Mouse (Mus musculus) heart, embryonic 15.5 days (tissue): ENCODE data around the gene Cdipt. TPM values are rescaled to one million over a fixed set of nuclear protein-coding genes. Genes with fewer than 3 reads are reported as not detected.

ENCODE experiments used
- ATAC-seq: fragments of 200-750 bp; cut with Nextera tagmentation; replicated peaks from 2 replicates; pipeline ENCODE4 v1.8.0; 2017; ENCODE audit warnings: low read depth, moderate TSS enrichment; ENCODE audit not compliant: insufficient number of reproducible peaks, insufficient read depth, low FRiP score
- H3K27ac ChIP-seq: fragments of 300-500 bp; sonication (generic); 2 replicates; pipeline ENCODE4 v1.5.1; 2015; ENCODE audit warnings: mild to moderate bottlenecking, inconsistent platforms
- H3K27me3 ChIP-seq: fragments of 300-500 bp; sonication (generic); 2 replicates; pipeline ENCODE4 v1.6.1; 2015; ENCODE audit warnings: inconsistent platforms
- H3K36me3 ChIP-seq: fragments of 300-500 bp; sonication (generic); 2 replicates; pipeline ENCODE4 v1.6.1; 2015; ENCODE audit warnings: mild to moderate bottlenecking, inconsistent platforms
- H3K4me1 ChIP-seq: fragments of 300-500 bp; sonication (generic); replicated peaks from 2 replicates; pipeline ENCODE4 v1.6.1; 2015; ENCODE audit warnings: inconsistent platforms
- H3K4me2 ChIP-seq: fragments of 300-500 bp; sonication (generic); 2 replicates; pipeline ENCODE4 v1.6.1; 2015; ENCODE audit warnings: inconsistent platforms, mild to moderate bottlenecking, moderate library complexity
- H3K4me3 ChIP-seq: fragments of 300-500 bp; sonication (generic); 2 replicates; pipeline ENCODE4 v1.5.1; 2015; ENCODE audit warnings: mild to moderate bottlenecking, inconsistent platforms
- H3K9ac ChIP-seq: fragments of 300-500 bp; sonication (generic); 2 replicates; pipeline ENCODE4 v1.6.1; 2015; ENCODE audit warnings: mild to moderate bottlenecking, inconsistent platforms
- H3K9me3 ChIP-seq: fragments of 300-500 bp; sonication (generic); replicated peaks from 2 replicates; pipeline ENCODE4 v1.6.1; 2016; ENCODE audit warnings: inconsistent platforms
- WGBS: fragments of 180-500 bp; shearing (Covaris S2); methylation state at CpG from one replicate; pipeline ENCODE4 v1.1.7; 2015; ENCODE audit warnings: mixed read lengths; 5-methylcytosine and 5-hydroxymethylcytosine counted together
- polyA plus RNA-seq: library from polyadenylated mRNA; unstranded; fragments of >200 nt; fragmentation: Nextera tagmentation; extraction: Ambion mirVana; gene quantifications from 2 replicates; pipeline ENCODE4 v1.2.1, GENCODE M21; 2015

Gene Cdipt
- polyA plus RNA-seq, 1 experiment from 2014 or later = 67.4 TPM

DNA sequence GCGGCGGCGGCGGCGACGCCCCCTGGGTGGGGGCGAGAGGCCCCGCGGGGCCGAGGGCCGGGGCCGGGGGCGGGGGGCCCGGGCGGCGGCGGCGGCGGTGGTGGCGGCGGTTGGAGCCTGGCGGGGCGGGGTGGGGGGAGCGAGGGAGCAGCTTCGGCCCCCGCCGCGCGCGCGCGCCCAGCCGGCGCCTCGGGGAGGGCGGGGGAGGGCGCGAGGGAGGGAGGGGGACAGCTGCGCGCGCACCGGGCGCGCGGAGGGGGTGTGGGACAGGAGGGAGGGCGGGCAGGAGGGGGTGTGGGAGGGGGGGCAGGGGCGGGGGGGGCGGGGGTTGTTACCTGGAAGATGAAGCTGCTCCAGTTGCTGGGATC, 50.9 kb downstream of the Cdipt start:
- H3K27ac ChIP-seq = peak overlapping the region; percentile 99
- WGBS = 2% methylated on average over 10 of the region's 48 CpGs
- peak overlapping the region; percentile 94 for H3K4me2 ChIP-seq
- H3K4me3 ChIP-seq = peak overlapping the region; percentile 93
- H3K9me3 ChIP-seq = no peaks in the 10 kb centered on the region
- ATAC-seq = peak; percentile 5
- H3K9ac ChIP-seq = peak overlapping the region; percentile 99
- H3K4me1 ChIP-seq = peaks cover 43% of the 10 kb centered on the region
- peaks cover 43% of the 10 kb centered on the region for H3K36me3 ChIP-seq
- no peaks in the 10 kb centered on the region for H3K27me3 ChIP-seq

- Histone ChIP-seq H3K9ac (peak within 1 kb of the TSS; percentile 99), H3K9me3 (no peaks in the 10 kb centered on the region), H3K4me3 (peak within 1 kb of the TSS; percentile 93), H3K4me2 (peak within 1 kb of the TSS; percentile 94), H3K4me1 (peaks cover 38% of the 10 kb centered on the region), H3K27me3 (no peaks in the 10 kb centered on the region), H3K27ac (peak within 1 kb of the TSS; percentile 99), H3K36me3 (peaks cover 47% of the 10 kb centered on the region)
- ATAC-seq = peak; percentile 91
- 1% methylated on average over 31 of the region's 63 CpGs for WGBS
Observed at GRCm38 (mm10) chr7:127026984-127027726, 51.4 kb downstream of the Cdipt start, which contains the start of gene Maz. TSS of gene Maz (minus strand) at chr7:127027037.

GRCm38 (mm10) chr7:127027885-127028284, 52.2 kb downstream of the Cdipt start:
- H3K4me3 ChIP-seq = peak overlapping the region; percentile 93
- 64% methylated on average over 8 of the region's 8 CpGs for WGBS
- H3K36me3 ChIP-seq = peaks cover 47% of the 10 kb centered on the region
- H3K4me2 ChIP-seq = peak overlapping the region; percentile 94
- peaks cover 31% of the 10 kb centered on the region for H3K4me1 ChIP-seq
- peak overlapping the region; percentile 99 for H3K27ac ChIP-seq
- H3K9me3 ChIP-seq = no peaks in the 10 kb centered on the region
- ATAC-seq = no peak
- no peaks in the 10 kb centered on the region for H3K27me3 ChIP-seq
- H3K9ac ChIP-seq = peak overlapping the region; percentile 53

Other genes with a start within 250 kb of the Cdipt start
- gene Mapk3, start 216.3 kb upstream of the Cdipt start, polyA plus RNA-seq = 51.0 and 66.8 TPM in 2 replicates
- 1.2 and 1.3 TPM in 2 replicates for gene Gdpd3, start 209.6 kb upstream of the Cdipt start, polyA plus RNA-seq
- 78.1 and 90.5 TPM in 2 replicates for gene Ypel3, start 199.0 kb upstream of the Cdipt start, polyA plus RNA-seq
- 0.34 and 0.41 TPM in 2 replicates for gene Tbx6, start 194.4 kb upstream of the Cdipt start, polyA plus RNA-seq
- gene Ppp4c, start 183.4 kb upstream of the Cdipt start, polyA plus RNA-seq = 120 and 149 TPM in 2 replicates
- 0.69 and 1.3 TPM in 2 replicates for gene Fam57b, start 178.2 kb upstream of the Cdipt start, polyA plus RNA-seq
- gene 4930451I11Rik, start 144.3 kb upstream of the Cdipt start, polyA plus RNA-seq = not detected in 2 replicates
- gene Doc2a, start 128.5 kb upstream of the Cdipt start, polyA plus RNA-seq = 0.53 TPM in 1 of 2 replicates, not detected in the other
- gene Hirip3, start 113.9 kb upstream of the Cdipt start, polyA plus RNA-seq = 14.3 and 24.2 TPM in 2 replicates
- gene Ino80e, start 113.5 kb upstream of the Cdipt start, polyA plus RNA-seq = 50.4 and 56.9 TPM in 2 replicates
- gene Taok2, start 91.2 kb upstream of the Cdipt start, polyA plus RNA-seq = 29.0 and 36.4 TPM in 2 replicates
- 19.2 and 23.0 TPM in 2 replicates for gene Tmem219, start 53.0 kb upstream of the Cdipt start, polyA plus RNA-seq
- gene Kctd13, start 47.0 kb upstream of the Cdipt start, polyA plus RNA-seq = 12.3 and 14.8 TPM in 2 replicates
- 0.08 and 0.20 TPM in 2 replicates for gene Asphd1, start 26.3 kb upstream of the Cdipt start, polyA plus RNA-seq
- 0.65 and 0.83 TPM in 2 replicates for gene Sez6l2, start 25.4 kb upstream of the Cdipt start, polyA plus RNA-seq
- gene Cdiptos, start 184 bp downstream of the Cdipt start, polyA plus RNA-seq = 0.85 and 1.6 TPM in 2 replicates
- gene Mvp, start 38.7 kb downstream of the Cdipt start, polyA plus RNA-seq = 14.5 and 18.1 TPM in 2 replicates
- 0.74 TPM in 1 of 2 replicates, not detected in the other for gene Pagr1b, start 40.6 kb downstream of the Cdipt start, polyA plus RNA-seq
- gene Pagr1a, start 41.4 kb downstream of the Cdipt start, polyA plus RNA-seq = 59.7 and 73.1 TPM in 2 replicates
- gene Gm42742, start 45.2 kb downstream of the Cdipt start, polyA plus RNA-seq = 15.7 and 16.6 TPM in 2 replicates
- gene Prrt2, start 45.3 kb downstream of the Cdipt start, polyA plus RNA-seq = 1.9 and 4.1 TPM in 2 replicates
- 35.6 and 53.7 TPM in 2 replicates for gene Maz, start 51.1 kb downstream of the Cdipt start, polyA plus RNA-seq
- 67.5 and 81.9 TPM in 2 replicates for gene Kif22, start 66.6 kb downstream of the Cdipt start, polyA plus RNA-seq
- not detected in 2 replicates for gene Zg16, start 111.4 kb downstream of the Cdipt start, polyA plus RNA-seq
- gene AI467606, start 115.4 kb downstream of the Cdipt start, polyA plus RNA-seq = 1.6 and 6.7 TPM in 2 replicates
- gene Qprt, start 146.3 kb downstream of the Cdipt start, polyA plus RNA-seq = 1.8 and 2.6 TPM in 2 replicates
- gene Spn, start 161.9 kb downstream of the Cdipt start, polyA plus RNA-seq = 0.23 and 1.5 TPM in 2 replicates
- 35.4 and 42.5 TPM in 2 replicates for gene Cd2bp2, start 220.1 kb downstream of the Cdipt start, polyA plus RNA-seq
- 17.0 and 21.3 TPM in 2 replicates for gene Tbc1d10b, start 232.6 kb downstream of the Cdipt start, polyA plus RNA-seq
- gene Mylpf, start 233.0 kb downstream of the Cdipt start, polyA plus RNA-seq = 11.6 and 15.4 TPM in 2 replicates